Mouse (Mus musculus) stomach, postnatal 0 days (tissue): ENCODE results near the gene Trim60.

Experiments used
- CTCF ChIP-seq: IDR thresholded peaks from 2 replicates; pipeline ENCODE4 v1.5.1; 2016; ENCODE audit warnings: antibody characterized with exemption, low read depth, mild to moderate bottlenecking, moderate library complexity
- EP300 ChIP-seq: optimal IDR thresholded peaks from 2 replicates; pipeline ENCODE3; 2016; ENCODE audit warnings: antibody characterized with exemption

GRCm38 (mm10) chr8:65065622-65066021 lies 47.2 kb upstream of the Trim60 start:
- no peak for TF ChIP-seq EP300
- TF ChIP-seq CTCF, result no peak
